Mouse (Mus musculus): ENCODE measurements around the gene Ano6. TPM values are rescaled to one million over a fixed set of nuclear protein-coding genes. Genes with fewer than 3 reads are reported as not detected.

Gene Ano6
- polyA plus RNA-seq, 1 experiment: 54.5 TPM

DNA sequence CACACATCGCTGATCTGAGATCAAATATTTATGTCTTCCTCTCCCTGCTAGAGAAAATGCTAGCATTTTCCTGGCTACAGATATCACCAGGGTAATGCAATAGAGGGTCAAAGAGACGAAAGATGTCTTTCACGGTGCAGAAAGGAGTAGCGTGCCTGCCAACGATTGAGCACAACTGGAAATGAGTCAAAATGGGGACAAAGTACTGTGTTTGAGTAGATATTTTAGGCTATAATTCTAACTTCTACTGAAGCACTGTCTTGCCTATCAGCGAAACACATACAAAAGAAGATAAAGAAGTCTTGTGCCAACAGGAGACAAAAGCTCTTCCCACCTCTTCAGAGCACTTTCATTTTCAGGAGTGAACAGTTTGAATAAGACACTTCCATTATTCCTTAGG is 16.4 kb upstream of the Ano6 start:
- H3K4me2 ChIP-seq (ENCODE audit: low read depth): no peak overlapping the region
- H3K27me3 ChIP-seq (ENCODE audit: control insufficient read depth, insufficient read depth, insufficient read length): no peaks in the 10 kb centered on the region
- no peaks in the 10 kb centered on the region for H3K79me2 ChIP-seq (ENCODE audit: control insufficient read depth, insufficient read depth)
- H3K36me3 ChIP-seq (ENCODE audit: control insufficient read depth, insufficient read depth): no peaks in the 10 kb centered on the region
- no peak overlapping the region for H3K4me3 ChIP-seq
- TF ChIP-seq MYOD1 (IDR thresholded peaks at IDR 0.05; ENCODE audit: control insufficient read depth in 1 of 3, insufficient read length in 2 of 3, low read depth in 2 of 3) (no peak), TCF12 (IDR thresholded peaks at IDR 0.05; ENCODE audit: insufficient read depth, poor library complexity, severe bottlenecking) (no peak), POLR2A (IDR thresholded peaks at IDR 0.05; ENCODE audit: insufficient read length, low read depth) (no peak), TCF3 (IDR thresholded peaks at IDR 0.05; ENCODE audit: insufficient read length, low read depth) (no peak), MAX (IDR thresholded peaks at IDR 0.05; ENCODE audit: low read depth) (no peak), REST (IDR thresholded peaks at IDR 0.05; ENCODE audit: insufficient read depth, insufficient read length) (no peak), POLR2AphosphoS2 (IDR thresholded peaks at IDR 0.05; ENCODE audit: insufficient read length, low read depth) (no peak)
- H3ac ChIP-seq (ENCODE audit: control insufficient read depth, insufficient read length): no peak overlapping the region

DNA sequence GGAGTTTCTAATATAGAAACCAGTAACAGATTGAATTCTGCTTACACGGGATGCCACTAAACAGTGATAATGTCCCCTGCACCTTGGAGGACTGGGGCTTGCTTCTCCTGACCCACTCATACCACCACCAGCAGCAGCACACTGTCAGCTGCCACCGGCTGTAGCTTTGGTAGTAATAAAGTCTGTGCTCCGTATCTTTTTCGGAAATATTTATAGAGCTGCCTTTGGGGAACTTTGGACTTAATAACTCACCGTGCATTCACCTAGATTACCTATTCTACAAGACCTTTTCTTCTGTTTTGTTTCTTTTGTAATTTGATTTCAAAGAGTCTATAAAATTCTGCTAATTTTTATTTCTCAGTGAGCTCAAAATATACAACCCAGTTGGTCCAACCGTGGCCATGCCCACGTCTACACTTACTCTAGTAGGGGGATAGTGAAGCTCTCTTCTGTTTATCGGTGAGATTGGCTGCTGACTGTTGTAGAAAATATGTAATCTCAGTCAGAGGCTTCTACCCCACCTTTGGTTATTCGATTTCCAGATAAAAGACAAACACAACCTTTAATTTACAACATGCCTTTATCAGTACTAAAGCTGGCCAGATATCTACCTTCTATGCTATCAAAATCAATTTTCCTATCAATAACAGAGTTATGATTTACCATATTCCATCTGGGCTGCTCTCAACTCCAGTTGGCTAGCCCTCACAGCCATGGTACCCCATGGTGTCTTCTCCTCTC is 15.8 kb upstream of the Ano6 start:
- Histone ChIP-seq H3K36me3 (ENCODE audit: control insufficient read depth, insufficient read depth) (no peaks in the 10 kb centered on the region), H3K4me3 (no peak overlapping the region), H3K4me2 (ENCODE audit: low read depth) (no peak overlapping the region), H3ac (ENCODE audit: control insufficient read depth, insufficient read length) (no peak overlapping the region), H3K27me3 (ENCODE audit: control insufficient read depth, insufficient read depth, insufficient read length) (no peaks in the 10 kb centered on the region), H3K79me2 (ENCODE audit: control insufficient read depth, insufficient read depth) (no peaks in the 10 kb centered on the region)
- no peak for TF ChIP-seq POLR2AphosphoS2 (IDR thresholded peaks at IDR 0.05; ENCODE audit: insufficient read length, low read depth)
- TF ChIP-seq E2F4 (IDR thresholded peaks at IDR 0.05; ENCODE audit: insufficient read depth): no peak

DNA sequence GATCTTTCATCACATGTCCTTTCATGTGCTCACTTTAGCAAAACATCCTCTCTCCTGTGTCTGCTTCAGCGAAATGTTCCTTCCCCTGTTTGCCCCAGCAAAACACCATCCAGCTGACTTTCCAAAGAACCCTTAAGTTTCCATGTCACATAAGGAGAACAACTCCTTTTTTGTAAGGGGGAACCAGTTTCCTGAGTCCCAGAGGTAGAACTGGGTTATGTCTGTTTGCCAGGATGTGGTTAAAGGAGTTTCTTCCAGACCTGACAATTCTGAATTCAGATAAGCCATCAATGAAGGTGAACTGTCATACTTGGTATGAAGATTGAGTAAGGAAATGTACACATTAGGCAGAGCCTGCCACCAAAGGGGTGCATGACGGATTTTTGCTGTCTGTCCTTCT is 12.9 kb upstream of the Ano6 start:
- TF ChIP-seq MYOD1 (IDR thresholded peaks at IDR 0.05; ENCODE audit: control insufficient read depth in 1 of 3, insufficient read length in 2 of 3, low read depth in 2 of 3) (no peak), TCF12 (IDR thresholded peaks at IDR 0.05; ENCODE audit: insufficient read depth, poor library complexity, severe bottlenecking) (no peak), SRF (IDR thresholded peaks at IDR 0.05; ENCODE audit: control insufficient read depth, insufficient read length, low read depth) (no peak), USF1 (IDR thresholded peaks at IDR 0.05; ENCODE audit: low read depth) (no peak), MAX (IDR thresholded peaks at IDR 0.05; ENCODE audit: low read depth) (no peak), TCF3 (IDR thresholded peaks at IDR 0.05; ENCODE audit: insufficient read length, low read depth) (no peak), CEBPB (IDR thresholded peaks at IDR 0.05; ENCODE audit: insufficient read depth, poor library complexity, severe bottlenecking) (no peak), E2F4 (IDR thresholded peaks at IDR 0.05; ENCODE audit: insufficient read depth) (no peak), POLR2AphosphoS2 (IDR thresholded peaks at IDR 0.05; ENCODE audit: insufficient read length, low read depth) (no peak), POLR2A (IDR thresholded peaks at IDR 0.05; ENCODE audit: insufficient read length, low read depth) (no peak), REST (IDR thresholded peaks at IDR 0.05; ENCODE audit: insufficient read depth, insufficient read length) (no peak), MYOG (IDR thresholded peaks at IDR 0.05; ENCODE audit: control insufficient read depth in 1 of 3, insufficient read depth in 1 of 3, insufficient read length in 2 of 3, low read depth in 2 of 3) (no peak)
- Histone ChIP-seq H3K4me3 (no peak overlapping the region), H3K36me3 (ENCODE audit: control insufficient read depth, insufficient read depth) (no peaks in the 10 kb centered on the region), H3K27me3 (ENCODE audit: control insufficient read depth, insufficient read depth, insufficient read length) (no peaks in the 10 kb centered on the region), H3K79me2 (ENCODE audit: control insufficient read depth, insufficient read depth) (no peaks in the 10 kb centered on the region), H3ac (ENCODE audit: control insufficient read depth, insufficient read length) (no peak overlapping the region), H3K4me2 (ENCODE audit: low read depth) (no peak overlapping the region)

DNA sequence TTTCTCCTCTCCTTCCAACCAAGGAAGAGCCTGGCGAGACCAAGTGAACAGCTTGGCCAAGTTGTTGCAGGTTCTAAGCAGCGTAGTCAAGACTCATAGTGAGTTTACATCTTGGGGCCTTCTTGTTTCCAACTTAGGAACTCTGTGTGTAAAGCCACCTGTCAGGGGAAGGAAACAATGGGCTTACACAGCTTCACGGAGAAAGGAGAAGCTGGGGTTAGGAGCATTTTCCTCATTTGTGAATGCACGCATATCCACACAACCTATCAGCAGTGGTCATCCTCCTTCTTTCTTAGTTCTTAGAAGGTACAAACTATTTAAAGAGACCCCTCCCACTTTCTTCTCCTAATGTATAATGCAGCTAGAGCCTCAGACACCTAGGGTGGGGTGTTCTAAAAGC is 11.9 kb upstream of the Ano6 start:
- no peak for TF ChIP-seq SRF (IDR thresholded peaks at IDR 0.05; ENCODE audit: control insufficient read depth, insufficient read length, low read depth)
- TF ChIP-seq MYOG (IDR thresholded peaks at IDR 0.05; ENCODE audit: control insufficient read depth in 1 of 3, insufficient read depth in 1 of 3, insufficient read length in 2 of 3, low read depth in 2 of 3): no peak
- no peak for TF ChIP-seq CEBPB (IDR thresholded peaks at IDR 0.05; ENCODE audit: insufficient read depth, poor library complexity, severe bottlenecking)
- Histone ChIP-seq H3K4me2 (ENCODE audit: low read depth) (no peak overlapping the region), H3K4me3 (no peak overlapping the region), H3K79me2 (ENCODE audit: control insufficient read depth, insufficient read depth) (no peaks in the 10 kb centered on the region), H3K27me3 (ENCODE audit: control insufficient read depth, insufficient read depth, insufficient read length) (no peaks in the 10 kb centered on the region), H3K36me3 (ENCODE audit: control insufficient read depth, insufficient read depth) (no peaks in the 10 kb centered on the region), H3ac (ENCODE audit: control insufficient read depth, insufficient read length) (no peak overlapping the region)

DNA sequence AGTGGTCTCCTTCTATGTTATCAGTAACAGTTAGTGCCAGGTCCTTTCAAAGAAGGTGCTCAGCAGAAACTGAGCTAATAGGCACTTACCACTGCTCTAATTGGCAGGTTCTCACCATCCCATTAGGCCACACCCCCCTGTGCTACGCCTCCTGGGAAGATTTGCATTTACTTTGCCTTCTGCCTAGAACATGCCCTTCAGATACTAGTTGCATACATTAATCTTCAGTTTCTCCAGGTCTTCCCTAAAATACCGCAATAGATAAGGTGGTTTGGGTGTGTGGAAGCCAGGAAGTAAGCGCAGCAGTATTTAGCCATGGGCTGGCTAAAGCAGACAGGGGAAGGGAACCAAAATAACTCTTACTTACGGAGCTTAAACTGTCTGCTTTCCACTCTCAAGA is 4.0 kb upstream of the Ano6 start:
- Histone ChIP-seq H3K79me2 (ENCODE audit: control insufficient read depth, insufficient read depth) (peaks cover 9% of the 10 kb centered on the region), H3K4me3 (no peak overlapping the region), H3ac (ENCODE audit: control insufficient read depth, insufficient read length) (no peak overlapping the region), H3K4me2 (ENCODE audit: low read depth) (no peak overlapping the region), H3K36me3 (ENCODE audit: control insufficient read depth, insufficient read depth) (no peaks in the 10 kb centered on the region), H3K27me3 (ENCODE audit: control insufficient read depth, insufficient read depth, insufficient read length) (no peaks in the 10 kb centered on the region)
- TF ChIP-seq POLR2AphosphoS2 (IDR thresholded peaks at IDR 0.05; ENCODE audit: insufficient read length, low read depth) (no peak), REST (IDR thresholded peaks at IDR 0.05; ENCODE audit: insufficient read depth, insufficient read length) (no peak), CEBPB (IDR thresholded peaks at IDR 0.05; ENCODE audit: insufficient read depth, poor library complexity, severe bottlenecking) (no peak), POLR2A (IDR thresholded peaks at IDR 0.05; ENCODE audit: insufficient read length, low read depth) (no peak), TCF3 (IDR thresholded peaks at IDR 0.05; ENCODE audit: insufficient read length, low read depth) (no peak), MYOD1 (IDR thresholded peaks at IDR 0.05; ENCODE audit: control insufficient read depth in 1 of 3, insufficient read length in 2 of 3, low read depth in 2 of 3) (no peak), E2F4 (IDR thresholded peaks at IDR 0.05; ENCODE audit: insufficient read depth) (no peak), SRF (IDR thresholded peaks at IDR 0.05; ENCODE audit: control insufficient read depth, insufficient read length, low read depth) (no peak), USF1 (IDR thresholded peaks at IDR 0.05; ENCODE audit: low read depth) (no peak), MYOG (IDR thresholded peaks at IDR 0.05; ENCODE audit: control insufficient read depth in 1 of 3, insufficient read depth in 1 of 3, insufficient read length in 2 of 3, low read depth in 2 of 3) (no peak), MAX (IDR thresholded peaks at IDR 0.05; ENCODE audit: low read depth) (no peak), TCF12 (IDR thresholded peaks at IDR 0.05; ENCODE audit: insufficient read depth, poor library complexity, severe bottlenecking) (no peak)

Data from myocyte (in vitro differentiated cells).